Mouse (Mus musculus): ENCODE data around the gene Atxn7l1. TPM values are rescaled to one million over a fixed set of nuclear protein-coding genes. Genes with fewer than 3 reads are reported as not detected.

The Atxn7l1 gene
- polyA plus RNA-seq, 1 experiment: 33.9 TPM

DNA sequence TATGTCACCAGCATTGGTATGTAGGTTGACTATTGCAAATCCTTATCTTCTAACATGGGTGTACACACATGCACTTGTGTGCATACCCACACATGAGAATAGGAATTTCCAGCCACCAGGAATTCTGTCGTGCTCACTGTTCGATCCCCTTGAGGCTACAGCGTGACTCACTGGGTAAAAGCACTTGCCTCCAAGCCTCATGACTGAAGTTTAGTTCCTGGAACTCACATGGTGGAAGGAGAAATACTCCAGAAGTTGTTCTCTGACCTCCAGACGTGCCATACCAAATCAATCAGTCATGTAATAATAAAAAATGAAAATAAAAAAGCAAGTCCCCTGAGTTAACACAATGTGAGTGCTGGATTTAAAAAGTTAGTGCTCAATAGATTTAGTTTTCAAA is 87.8 kb downstream of the Atxn7l1 start:
- no peak for TF ChIP-seq GATA1 (IDR thresholded peaks at IDR 0.05; ENCODE audit: low read length)

GRCm38 (mm10) chr12:33235771-33236323 is 88.4 kb downstream of the Atxn7l1 start:
- TF ChIP-seq GATA1 (IDR thresholded peaks at IDR 0.05; ENCODE audit: low read length): no peak

DNA sequence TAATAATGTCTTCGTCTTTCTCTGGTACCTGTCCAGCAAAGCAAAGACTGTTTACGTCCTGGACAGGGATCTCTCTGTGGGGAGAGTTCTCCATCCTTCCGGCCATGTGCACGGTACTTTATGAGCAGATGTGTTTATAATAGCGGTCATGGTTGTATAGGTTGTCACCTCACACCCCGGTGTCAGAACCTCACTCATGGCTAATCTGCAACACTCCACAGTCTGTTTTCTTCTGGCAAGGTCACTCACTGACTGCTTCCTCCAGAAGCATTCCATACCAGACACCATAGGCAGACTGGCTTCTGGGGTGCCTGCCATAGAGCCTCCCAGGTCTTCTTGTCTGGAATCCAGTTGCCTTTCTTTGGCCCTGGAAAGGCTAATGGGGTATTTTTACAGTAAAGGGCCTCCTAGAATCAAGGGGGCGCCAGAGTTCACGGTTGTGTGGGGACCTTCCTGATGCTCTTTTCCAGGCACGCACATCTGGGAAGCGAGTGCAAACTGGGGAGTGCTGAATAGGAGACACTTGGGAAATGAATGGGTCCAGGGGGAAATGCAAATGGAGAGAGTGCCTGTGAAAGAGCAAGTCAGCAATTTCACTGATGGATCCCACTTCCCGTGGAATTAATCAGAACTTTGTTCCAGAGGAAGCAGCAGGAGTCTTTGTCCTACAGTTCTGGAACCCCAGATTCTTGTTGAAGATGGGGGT is 89.0 kb downstream of the Atxn7l1 start:
- TF ChIP-seq GATA1 (IDR thresholded peaks at IDR 0.05; ENCODE audit: low read length): no peak

GRCm38 (mm10) chr12:33237108-33237507 is 89.6 kb downstream of the Atxn7l1 start:
- no peak for TF ChIP-seq GATA1 (IDR thresholded peaks at IDR 0.05; ENCODE audit: low read length)

- no peak for TF ChIP-seq GATA1 (IDR thresholded peaks at IDR 0.05; ENCODE audit: low read length)
Observed at GRCm38 (mm10) chr12:33242679-33243078, 95.2 kb downstream of the Atxn7l1 start.

- TF ChIP-seq GATA1 (IDR thresholded peaks at IDR 0.05; ENCODE audit: low read length): no peak
Observed at GRCm38 (mm10) chr12:33244132-33244875, 96.8 kb downstream of the Atxn7l1 start.

- TF ChIP-seq GATA1 (IDR thresholded peaks at IDR 0.05; ENCODE audit: low read length): no peak
Observed at GRCm38 (mm10) chr12:33245455-33245854, 98.0 kb downstream of the Atxn7l1 start.

- TF ChIP-seq GATA1 (IDR thresholded peaks at IDR 0.05; ENCODE audit: low read length): no peak
Observed at GRCm38 (mm10) chr12:33246878-33247277, 99.4 kb downstream of the Atxn7l1 start.

GRCm38 (mm10) chr12:33250197-33250596 is 102.7 kb downstream of the Atxn7l1 start:
- no peak for TF ChIP-seq GATA1 (IDR thresholded peaks at IDR 0.05; ENCODE audit: low read length)

GRCm38 (mm10) chr12:33251399-33251798 is 103.9 kb downstream of the Atxn7l1 start:
- no peak for TF ChIP-seq GATA1 (IDR thresholded peaks at IDR 0.05; ENCODE audit: low read length)

- no peak for TF ChIP-seq GATA1 (IDR thresholded peaks at IDR 0.05; ENCODE audit: low read length)
Observed at GRCm38 (mm10) chr12:33252621-33253020, 105.1 kb downstream of the Atxn7l1 start.

DNA sequence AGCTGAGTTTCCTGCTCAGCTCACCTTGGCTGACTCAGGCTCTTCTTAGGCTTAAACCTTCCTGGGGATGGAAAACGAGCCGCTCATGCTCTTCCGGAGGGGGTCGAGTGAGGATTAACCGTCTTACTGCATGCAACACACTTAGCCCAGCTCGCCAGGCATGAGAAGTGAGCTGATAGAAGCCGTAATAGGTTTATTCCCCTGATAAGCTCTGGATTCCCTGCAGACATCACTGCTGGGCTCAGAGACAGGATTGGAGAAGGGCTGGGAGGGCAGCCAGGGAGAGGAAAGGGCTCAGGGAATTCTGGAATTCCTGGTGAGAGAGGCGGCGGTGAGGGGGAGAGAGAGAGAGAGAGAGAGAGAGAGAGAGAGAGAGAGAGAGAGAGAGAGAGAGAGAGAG is 105.7 kb downstream of the Atxn7l1 start:
- TF ChIP-seq GATA1 (IDR thresholded peaks at IDR 0.05; ENCODE audit: low read length): no peak

GRCm38 (mm10) chr12:33255256-33255655 is 107.8 kb downstream of the Atxn7l1 start:
- no peak for TF ChIP-seq GATA1 (IDR thresholded peaks at IDR 0.05; ENCODE audit: low read length)

- TF ChIP-seq GATA1 (IDR thresholded peaks at IDR 0.05; ENCODE audit: low read length): no peak
Observed at GRCm38 (mm10) chr12:33256426-33256825, 108.9 kb downstream of the Atxn7l1 start.

DNA sequence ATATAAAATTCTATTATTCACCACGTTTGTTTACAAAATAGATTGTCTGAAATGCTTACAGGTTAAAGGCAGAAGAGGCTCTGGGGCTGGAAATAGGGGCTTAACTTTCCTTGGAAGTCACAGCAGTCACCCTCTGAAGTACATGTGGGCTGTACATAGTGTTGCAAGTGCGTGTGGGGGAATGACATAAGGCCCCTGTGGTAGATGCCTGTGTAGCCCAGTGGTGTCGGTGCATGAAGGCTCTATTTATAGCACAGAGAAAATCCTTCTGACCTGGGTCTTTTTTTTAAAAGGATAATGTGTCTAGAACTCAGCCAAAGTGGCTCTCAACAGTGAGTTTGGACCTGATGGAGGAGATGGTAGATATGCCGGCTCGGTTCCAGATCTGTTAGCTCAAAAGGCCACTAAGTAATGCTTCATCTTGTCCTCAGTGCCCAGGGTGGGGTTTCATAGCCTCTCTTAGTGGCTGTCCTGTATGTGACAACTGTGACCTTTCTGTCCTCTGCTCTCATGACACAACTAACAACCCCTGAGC is 111.6 kb downstream of the Atxn7l1 start:
- TF ChIP-seq GATA1 (IDR thresholded peaks at IDR 0.05; ENCODE audit: low read length): no peak

DNA sequence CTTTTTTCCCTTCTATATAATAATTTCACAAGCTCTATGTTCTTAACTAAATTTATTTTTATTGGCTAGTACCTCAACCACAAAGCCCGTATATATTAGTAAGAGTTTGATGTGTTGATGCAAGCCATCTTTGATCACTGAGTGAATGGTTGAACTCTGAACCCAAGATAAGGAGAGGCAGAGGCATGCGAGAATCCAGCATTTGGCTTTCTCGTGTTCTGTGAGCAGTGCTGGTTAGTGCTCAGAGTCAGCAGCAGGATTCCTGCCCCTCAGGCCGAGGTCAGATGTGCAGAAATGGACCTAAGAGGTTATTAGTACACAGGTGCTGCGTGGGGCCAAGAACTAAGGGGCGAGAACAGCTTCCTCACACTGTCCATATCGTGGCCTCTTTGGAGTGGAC is 113.1 kb downstream of the Atxn7l1 start:
- TF ChIP-seq GATA1 (IDR thresholded peaks at IDR 0.05; ENCODE audit: low read length): no peak
